Mouse (Mus musculus) E14TG2a.4 (cell line): ENCODE results near the gene Txndc2.

Experiments used
- H3K27me3 ChIP-seq: 2 replicates; pipeline ENCODE4 v1.6.1; 2014; ENCODE audit warnings: low read length, control low read depth; ENCODE audit not compliant: insufficient read depth
- H3K36me3 ChIP-seq: 2 replicates; pipeline ENCODE4 v1.6.1; 2014; ENCODE audit warnings: low read length, control low read depth; ENCODE audit not compliant: insufficient read depth
- H3K4me1 ChIP-seq: replicated peaks from 2 replicates; pipeline ENCODE4 v1.6.1; 2014; ENCODE audit warnings: low read depth, low read length, control low read depth
- H3K4me3 ChIP-seq: replicated peaks from 2 replicates; pipeline ENCODE4 v1.5.1; 2014; ENCODE audit warnings: mild to moderate bottlenecking, low read length
- H3K9me3 ChIP-seq: 2 replicates; pipeline ENCODE4 v1.6.1; 2014; ENCODE audit warnings: low read length, control low read depth
- CTCF ChIP-seq: conservative IDR thresholded peaks from 2 replicates; pipeline ENCODE4 v1.5.1; 2014; ENCODE audit warnings: low read length
- NANOG ChIP-seq: IDR thresholded peaks from 2 replicates; pipeline ENCODE4 v1.6.1; 2014; ENCODE audit warnings: borderline replicate concordance, low read length, mixed read lengths
- POU5F1 ChIP-seq: IDR thresholded peaks from 2 replicates; pipeline ENCODE4 v1.6.1; 2014; ENCODE audit warnings: low read length, borderline replicate concordance

Txndc2 gene

DNA sequence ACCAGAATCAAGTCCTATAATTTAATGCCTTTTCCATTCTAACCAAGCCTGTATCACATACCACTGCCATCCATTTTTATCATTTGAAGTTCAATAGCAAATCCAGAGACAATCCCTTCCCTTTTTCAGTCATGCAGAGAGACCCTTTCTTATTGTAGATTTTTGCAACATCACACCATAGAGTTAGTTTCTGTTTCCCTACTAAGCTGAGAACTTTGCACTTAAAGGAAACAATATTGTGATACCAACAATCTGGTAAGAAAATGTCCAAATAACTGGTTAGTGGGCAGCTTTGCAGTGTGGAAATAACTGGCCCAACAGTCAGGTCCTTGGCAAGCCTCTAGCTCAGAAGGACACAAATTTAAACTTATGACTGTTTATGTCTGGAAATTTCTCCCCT lies 37.1 kb downstream of the Txndc2 start:
- Histone ChIP-seq H3K9me3 (no peaks in the 10 kb centered on the region), H3K27me3 (no peaks in the 10 kb centered on the region), H3K36me3 (peaks cover 14% of the 10 kb centered on the region), H3K4me1 (peaks cover 80% of the 10 kb centered on the region), H3K4me3 (no peak overlapping the region)
- TF ChIP-seq CTCF (no peak), POU5F1 (no peak), NANOG (no peak)

DNA sequence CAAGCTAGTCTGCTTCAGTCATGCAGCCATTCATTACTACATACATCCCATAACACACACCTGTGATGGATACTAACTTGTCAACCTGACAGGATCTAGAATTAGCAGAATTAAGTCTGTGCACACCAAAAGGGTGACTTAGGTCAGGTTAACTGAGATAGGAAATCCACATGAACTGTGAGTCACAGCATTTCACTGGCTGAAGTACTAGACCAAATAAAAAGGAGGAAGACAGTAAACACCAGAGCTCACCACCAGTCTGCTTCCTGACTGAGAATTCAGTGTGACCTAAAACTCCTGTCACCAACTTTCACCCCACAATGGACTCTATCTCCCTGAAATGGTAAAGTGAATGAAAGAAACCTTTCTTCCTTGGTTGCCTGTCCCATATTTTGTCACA lies 37.7 kb downstream of the Txndc2 start:
- Histone ChIP-seq H3K4me3 (no peak overlapping the region), H3K36me3 (peaks cover 8% of the 10 kb centered on the region), H3K4me1 (peaks cover 79% of the 10 kb centered on the region), H3K27me3 (no peaks in the 10 kb centered on the region), H3K9me3 (no peaks in the 10 kb centered on the region)
- TF ChIP-seq CTCF (no peak), NANOG (no peak), POU5F1 (no peak)

DNA sequence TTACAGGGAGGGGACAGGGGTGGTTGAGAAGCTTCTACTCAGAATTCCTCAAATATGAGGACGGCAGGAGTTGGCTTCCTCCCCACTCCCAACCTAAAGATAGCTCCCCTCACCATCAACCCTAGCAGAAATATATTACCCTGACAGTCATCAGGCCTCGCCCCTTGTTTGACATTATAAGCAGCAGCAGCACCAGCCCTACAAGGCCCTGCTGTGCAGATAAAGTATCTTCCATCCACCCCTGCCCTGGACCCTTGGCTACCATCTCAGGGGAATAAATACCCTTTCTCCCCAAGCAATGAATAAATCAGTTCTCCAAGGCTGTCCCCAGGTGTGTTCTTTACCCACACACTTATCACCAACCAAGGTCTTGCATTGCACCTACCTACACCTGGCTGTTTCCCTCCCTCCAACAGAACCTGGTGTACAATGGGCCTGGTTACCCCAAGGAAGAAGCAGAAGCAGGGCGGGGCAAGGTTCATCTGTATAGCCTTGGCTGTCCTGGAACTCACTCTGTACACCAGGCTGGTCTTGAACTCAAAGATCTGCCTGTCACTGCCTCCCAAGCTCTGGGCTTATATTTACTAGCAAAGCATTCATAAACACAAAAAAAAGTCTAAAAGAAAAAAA lies 44.0 kb downstream of the Txndc2 start:
- Histone ChIP-seq H3K4me1 (peaks cover 48% of the 10 kb centered on the region), H3K27me3 (no peaks in the 10 kb centered on the region), H3K9me3 (no peaks in the 10 kb centered on the region), H3K4me3 (no peak overlapping the region), H3K36me3 (peaks cover 22% of the 10 kb centered on the region)
- no peak for TF ChIP-seq NANOG

DNA sequence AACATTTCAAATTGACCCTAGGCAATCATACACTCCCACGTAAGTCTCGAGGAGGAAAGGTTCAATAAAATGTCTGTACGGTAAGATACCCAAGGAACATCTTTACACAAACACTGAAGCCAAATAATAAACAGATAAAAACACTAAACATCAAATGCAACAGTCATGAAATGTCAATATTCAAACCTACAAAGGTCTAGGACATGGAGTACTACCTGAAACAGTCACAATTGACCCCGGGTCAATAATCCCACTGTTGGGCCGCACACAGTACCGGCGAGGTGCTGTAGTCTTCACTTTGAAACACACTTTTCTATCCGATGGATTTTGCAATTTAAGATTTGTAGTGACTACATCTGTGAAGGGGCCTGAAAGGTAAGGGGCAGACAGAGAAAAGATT lies 47.3 kb downstream of the Txndc2 start:
- no peaks in the 10 kb centered on the region for H3K27me3 ChIP-seq
- no peaks in the 10 kb centered on the region for H3K9me3 ChIP-seq
- peaks cover 45% of the 10 kb centered on the region for H3K36me3 ChIP-seq
- H3K4me1 ChIP-seq = peaks cover 37% of the 10 kb centered on the region
- TF ChIP-seq NANOG (no peak), CTCF (no peak), POU5F1 (no peak)
- H3K4me3 ChIP-seq = no peak overlapping the region
